Mouse (Mus musculus): ENCODE data around the gene Cgn.
"Not testable (repeated sequence)": the region's sequence is repeated elsewhere in the genome, so short reads cannot be mapped to it uniquely, and the experiment has no call there.

The Cgn gene

DNA sequence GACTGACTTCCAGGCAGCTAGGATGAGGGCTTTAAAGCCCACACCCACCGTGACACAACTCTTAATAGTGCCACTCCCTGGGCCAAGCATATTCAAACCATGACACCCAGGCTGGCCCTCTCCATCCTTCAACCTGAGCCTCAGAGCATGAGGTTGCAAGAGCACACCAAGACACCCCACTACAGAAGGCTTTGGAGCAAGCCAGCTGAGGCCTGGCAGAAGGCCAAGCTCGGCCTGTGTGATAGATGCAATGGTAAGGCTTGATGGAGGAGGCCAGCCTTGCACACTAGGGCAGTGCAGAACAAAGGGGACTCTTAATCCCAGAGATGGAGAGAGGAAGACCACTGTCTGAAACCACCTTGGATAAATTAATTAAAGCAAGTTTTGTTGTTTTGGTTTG lies 3.2 kb upstream of the Cgn start:
- DNase-seq (ENCODE audit: low spot score), result no peak

DNA sequence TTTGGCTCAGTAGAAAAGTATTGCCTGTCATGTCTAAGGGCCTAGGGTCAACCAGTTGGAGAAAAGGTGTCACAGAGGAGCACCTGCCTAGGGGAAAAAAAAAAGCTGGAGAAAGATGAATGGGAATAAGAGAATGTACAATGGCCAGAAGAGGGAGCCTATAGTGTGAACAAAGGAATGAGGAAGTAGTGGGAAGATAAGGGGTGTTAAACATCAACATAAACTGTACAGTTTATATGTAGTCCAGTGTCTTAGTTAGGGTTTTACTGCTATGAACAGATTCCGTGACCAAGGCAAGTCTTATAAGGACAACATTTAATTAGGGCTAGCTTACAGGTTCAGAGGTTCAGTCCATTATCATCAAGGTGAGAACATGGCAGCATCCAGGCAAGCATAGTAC lies 2.8 kb upstream of the Cgn start:
- no peak for DNase-seq (ENCODE audit: low spot score)

DNA sequence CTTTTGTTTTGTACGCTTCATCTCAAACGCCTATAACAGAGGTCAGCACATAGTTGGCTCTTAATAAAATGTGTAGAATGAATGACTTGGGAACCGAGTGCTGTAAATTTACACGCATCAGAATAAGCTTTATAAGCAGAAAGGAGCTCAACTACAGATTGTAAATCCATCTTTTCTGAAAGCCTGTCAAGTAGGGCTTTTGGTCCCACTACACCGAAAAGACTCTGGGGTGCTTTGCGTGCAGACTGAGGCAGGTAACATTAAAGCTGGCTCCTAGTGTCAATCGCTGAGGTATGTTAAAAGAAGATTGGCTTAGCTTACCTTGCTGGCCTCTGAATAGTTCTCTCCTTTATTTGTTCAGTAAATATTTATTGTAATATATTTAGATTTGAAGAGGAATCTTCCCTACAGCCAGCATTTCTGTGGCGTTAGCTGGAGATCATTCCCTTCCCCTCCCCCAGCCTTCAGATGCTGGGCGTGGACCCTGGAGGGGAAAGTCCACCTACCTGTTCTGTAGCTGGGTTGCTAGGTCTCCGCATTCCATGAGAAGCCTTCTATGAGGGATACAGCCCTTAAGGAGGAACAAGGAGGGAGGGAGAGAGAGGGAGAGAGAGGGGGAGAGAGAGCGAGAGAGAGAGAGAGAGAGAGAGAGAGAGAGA lies 959 bp upstream of the Cgn start:
- no peak for DNase-seq (ENCODE audit: low spot score)

DNA sequence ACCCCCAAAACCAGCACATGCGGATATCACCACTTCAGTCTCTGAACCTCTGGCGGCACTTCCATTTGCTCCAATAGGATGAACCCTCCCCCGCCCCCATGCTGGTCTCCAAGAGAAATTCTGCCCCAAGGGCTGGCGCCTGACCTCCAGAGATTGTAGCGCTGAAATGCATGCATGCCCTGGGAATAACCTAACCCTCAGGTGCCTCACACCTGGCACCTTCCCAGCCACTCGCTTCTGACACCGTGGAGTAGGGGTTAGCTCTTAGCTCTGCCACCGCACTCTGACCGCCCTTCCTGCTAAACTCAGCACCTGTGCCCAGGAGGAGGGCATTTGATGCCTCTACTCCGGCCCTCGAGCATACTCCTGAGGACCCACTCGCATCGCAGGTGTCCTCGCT lies 334 bp downstream of the Cgn start:
- no peak for DNase-seq (ENCODE audit: low spot score)

DNA sequence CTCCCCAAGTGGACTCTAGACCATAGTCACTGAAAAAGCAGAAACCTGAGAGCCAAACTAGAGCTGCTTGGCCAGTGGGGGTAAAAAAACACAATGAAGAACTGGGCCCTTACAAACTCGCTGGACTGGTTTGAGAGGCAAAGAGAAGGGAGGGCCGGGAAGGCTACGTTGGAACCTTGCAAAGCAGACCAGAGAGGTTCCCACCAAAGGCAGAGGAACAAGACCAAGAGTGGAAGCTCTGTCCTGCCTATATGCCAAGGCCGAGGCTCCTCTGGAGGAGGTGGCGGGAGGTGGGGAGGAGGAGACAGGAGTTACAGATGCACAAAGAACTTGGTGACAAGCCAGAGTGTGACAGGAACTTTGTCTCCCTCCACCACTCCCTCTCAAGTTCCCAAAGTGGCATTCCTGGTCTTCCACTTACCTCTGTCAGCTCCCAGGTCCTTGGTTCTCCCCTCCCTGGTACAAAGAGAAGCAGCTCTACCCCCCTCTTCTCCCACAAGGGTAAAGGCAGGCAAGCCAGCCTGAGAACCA lies 2.1 kb downstream of the Cgn start:
- peak; percentile 79 for DNase-seq (ENCODE audit: low spot score)

DNA sequence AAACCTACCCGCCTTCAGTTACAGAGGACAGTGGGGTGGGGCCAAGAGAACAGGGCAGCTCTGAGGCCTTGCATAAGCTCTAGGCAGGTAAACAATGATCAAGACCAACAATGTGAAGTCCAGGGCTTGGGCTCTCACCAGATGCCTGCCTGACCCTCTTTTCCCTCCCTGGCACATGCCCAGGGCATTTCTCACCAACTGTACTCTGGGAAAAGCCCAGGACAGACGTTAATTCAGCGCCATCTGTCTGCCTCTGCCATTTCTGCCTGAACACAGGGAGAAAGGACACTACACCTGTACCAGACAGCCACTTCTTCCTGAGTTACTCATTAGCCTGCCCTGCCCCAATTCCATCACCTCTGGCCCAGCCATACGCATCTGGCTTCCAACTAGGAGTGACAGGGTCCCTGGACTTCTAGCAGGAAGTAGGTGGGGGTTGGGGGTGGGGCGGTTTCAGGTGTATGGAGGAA lies 2.8 kb downstream of the Cgn start:
- DNase-seq (ENCODE audit: low spot score), result no peak

DNA sequence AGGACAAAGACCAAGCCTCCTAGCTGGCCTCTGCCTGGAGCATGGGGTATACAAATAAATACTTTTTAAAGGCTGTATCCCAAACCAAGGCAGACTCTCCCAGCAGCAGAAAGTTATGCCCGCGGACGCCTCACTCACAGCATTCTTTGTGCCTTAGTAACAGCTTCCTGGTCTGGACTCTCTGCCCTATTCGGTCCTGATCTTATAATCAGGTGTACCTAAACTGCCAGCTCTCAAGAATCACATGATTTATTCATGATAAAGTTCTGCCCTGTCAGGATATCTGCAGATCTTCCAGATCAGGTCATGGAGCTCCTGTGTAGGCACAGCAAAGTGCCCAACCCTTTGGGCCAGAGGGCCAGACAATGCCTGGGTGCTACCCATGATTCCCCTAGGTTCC lies 3.4 kb downstream of the Cgn start:
- DNase-seq (ENCODE audit: low spot score), result no peak

DNA sequence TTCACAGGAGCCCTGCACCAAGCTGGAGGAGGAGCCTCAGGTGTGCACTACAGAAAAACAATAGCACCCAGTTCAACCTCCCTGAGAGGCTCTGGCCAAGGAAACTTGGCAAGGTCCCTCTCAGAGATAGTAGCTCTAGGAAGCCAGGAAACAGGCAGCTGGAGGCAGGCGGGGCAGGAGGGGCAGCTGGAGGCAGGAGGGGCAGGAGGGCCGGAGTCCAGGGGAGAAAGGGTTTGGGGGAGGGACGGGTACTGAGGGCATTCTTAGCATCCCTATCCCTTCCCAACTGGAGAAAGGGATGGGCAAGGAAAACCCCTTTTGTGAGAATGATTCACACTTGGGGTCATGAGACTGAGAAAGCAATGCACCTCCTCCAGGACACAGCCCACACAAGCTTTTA lies 4.9 kb downstream of the Cgn start:
- peak; percentile 48 for DNase-seq (ENCODE audit: low spot score)

DNA sequence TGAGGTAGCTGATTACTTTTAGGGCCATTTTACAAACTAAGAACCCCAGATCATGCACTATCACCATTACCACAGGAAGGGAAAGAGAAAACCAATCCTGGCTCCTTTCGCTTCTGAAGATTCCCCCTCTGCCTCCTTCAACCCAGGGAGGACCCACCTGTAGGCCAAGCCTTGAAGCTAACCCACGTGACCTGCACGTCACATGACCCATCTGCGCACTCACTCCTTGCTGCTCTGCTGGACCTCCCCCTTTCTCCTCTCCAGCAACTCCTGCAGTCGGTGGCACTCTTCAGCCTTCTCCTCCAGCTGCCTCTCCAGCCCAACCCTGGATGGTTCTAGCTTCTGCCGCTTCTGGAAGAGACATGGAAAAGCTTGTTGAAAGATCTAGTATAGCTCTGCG lies 10.4 kb downstream of the Cgn start:
- no peak for DNase-seq (ENCODE audit: low spot score)

DNA sequence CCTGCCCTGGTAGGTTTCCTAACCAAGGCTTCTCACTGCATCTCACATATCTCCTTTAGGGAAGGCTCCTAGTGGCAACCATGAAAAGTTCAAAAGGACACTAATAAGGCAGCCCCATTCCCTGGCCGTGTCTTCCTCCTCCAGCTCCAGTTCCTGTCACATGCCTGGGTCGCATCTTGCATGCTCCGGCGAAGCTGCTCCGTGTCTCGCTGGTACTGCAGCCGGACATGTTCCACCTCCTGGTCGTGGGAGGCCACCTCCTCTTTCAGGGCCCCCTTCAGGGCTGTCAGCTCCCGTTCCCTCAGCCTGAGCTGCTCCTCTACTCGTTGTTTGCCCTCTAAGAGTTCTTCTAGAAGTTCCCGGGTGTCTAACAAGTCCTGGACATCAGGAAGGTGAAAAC lies 12.3 kb downstream of the Cgn start:
- no peak for DNase-seq (ENCODE audit: low spot score)

DNA sequence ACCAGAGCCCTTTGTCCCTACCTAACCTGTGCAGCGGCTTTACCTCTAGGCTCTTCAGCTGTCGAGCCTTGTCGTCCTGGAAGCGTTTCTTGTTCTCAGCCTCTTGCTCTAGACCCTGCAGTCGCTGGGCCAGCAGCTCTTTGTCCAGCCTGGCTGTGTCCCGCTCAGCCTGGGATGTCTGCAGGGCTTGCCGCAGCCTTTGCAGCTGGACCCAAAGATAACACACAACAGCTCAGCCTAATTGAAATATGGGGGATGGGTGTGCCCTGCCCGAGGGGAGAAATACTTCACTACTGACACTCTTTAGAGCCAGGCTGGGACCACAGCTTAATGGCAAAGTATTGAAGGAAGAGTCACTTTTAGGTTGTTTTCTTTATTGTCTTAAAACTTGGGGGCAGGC lies 20.8 kb downstream of the Cgn start:
- not testable (repeated sequence) for DNase-seq (ENCODE audit: low spot score)

DNA sequence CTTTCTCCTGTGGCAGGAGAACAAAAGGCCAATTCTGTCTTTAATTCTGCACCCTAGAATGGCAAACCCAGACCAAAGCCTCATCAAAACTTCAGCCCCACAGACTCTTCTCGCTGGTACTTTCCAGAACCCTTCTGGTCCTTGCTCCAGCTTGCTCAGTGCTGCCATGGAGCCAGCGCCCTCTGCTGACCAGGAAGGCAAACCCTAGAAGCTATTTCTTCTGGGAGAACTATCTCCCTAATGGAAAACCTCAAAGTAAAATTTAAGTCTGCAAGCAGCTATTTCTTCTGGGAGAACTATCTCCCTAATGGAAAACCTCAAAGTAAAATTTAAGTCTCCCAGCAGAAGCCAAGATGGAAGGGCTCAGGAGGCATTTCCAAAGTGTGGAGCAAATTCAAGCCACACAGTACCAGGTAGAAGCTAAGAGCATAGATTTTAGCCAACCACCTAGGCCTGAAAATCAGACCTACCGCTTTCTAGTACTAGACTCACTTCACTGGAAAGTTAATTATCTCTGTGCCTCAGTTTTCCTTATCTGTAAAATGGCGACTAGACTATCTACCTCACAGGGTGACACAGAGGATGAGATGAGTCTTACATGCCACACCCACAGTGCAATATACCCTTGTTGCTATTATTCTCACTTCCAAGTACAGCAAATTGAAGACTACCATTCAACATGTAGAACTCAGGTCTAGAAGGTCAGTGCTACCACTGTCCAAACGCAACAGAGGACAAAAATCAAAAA lies 21.6 kb downstream of the Cgn start:
- DNase-seq (ENCODE audit: low spot score), result not testable (repeated sequence)

DNA sequence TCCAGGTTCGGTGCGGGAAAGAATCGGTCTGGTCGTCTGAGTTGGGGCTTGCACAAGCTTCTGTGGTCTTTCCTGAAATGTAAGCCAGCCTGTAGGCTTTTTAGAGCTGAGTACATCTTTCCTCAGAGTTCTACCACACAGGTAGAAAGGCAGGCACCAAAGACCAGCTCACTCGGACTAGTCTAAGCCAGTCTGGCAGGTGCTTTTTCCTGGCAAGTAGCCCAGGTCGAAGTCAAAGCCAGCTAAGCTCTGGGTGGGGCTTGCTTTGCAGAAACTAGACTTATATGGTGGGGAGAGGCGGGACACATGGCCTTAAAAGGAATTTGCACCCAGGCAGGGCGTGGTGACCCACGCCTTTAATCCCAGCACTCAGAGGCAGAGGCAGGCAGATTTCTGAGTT lies 27.9 kb downstream of the Cgn start:
- peak; percentile 36 for DNase-seq (ENCODE audit: low spot score)

DNA sequence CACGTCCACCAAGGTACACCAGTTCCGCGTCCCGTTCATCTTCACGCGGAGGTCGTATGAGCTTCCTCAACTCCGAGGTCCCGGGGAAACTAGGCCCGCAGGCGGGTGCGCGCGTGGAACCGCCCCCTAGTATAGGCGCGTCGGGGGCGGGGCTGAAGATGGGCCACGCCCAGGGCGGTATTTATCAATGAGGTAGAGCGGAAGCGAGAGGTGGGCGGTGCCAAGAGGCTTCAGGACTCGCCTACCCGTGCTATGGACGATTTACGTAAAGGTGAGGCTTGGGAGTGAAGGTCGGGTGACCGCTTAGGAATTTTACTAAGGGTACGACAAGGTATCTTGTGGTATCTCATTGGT lies 28.3 kb downstream of the Cgn start:
- DNase-seq (ENCODE audit: low spot score), result peak; percentile 74

DNA sequence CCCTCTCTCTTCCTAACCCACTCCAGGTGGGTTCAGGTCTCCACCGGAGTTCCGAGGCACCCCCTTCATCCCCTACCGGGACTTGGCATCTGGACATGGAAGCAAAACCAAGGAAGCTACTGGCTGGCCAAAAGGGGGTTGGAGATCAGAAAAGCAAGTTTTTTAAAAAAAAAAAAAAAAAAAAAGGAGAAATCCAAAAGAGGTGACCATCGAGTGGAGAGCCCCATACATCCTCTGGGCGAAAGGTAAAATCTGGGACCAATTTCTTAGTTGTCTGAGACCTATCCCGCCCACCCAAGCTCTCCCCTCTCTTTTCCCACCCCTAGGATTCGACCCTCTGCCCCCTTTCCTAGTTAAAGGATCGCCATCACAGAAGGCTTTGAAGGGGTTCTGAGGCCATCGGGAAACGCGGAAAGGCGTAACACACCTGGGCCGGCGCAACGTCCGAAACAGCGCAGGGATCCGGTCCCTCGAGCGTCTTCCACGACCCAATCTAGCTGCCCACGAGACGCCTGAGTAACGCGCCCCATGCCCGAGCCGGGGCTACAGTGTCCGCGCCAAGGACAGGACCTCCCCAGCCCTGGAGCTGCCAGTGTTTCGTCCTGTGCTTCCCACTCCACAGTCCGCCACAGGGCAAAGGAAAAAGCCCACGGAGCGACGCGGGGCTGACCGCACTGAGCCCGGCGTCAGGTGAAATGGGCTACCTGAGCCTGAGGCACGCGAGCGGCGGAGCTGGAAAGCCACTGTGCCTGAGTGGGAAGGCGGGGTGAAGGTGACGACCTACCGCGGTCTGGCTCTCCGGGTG lies 28.8 kb downstream of the Cgn start:
- DNase-seq (ENCODE audit: low spot score), result not testable (repeated sequence)

DNA sequence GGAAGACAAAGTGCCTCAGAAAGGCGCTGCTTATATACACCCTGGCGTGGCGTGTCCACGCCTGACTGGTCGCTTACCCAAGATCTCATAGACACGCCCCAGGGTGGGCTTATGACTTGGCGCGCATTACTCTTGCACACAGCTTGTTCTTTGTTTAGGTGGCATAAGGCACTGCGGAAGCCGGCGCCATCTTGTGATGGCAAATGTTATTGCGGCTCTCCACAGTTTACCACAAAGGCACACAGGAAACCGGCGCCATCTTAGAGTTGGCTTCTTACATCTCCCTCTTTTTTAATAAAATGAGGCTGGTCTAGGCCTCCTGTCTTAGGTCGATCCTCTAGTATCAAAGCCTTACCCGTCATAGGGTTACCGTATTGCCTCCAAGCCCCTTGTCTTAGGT lies 40.6 kb downstream of the Cgn start:
- DNase-seq (ENCODE audit: low spot score), result no peak

DNA sequence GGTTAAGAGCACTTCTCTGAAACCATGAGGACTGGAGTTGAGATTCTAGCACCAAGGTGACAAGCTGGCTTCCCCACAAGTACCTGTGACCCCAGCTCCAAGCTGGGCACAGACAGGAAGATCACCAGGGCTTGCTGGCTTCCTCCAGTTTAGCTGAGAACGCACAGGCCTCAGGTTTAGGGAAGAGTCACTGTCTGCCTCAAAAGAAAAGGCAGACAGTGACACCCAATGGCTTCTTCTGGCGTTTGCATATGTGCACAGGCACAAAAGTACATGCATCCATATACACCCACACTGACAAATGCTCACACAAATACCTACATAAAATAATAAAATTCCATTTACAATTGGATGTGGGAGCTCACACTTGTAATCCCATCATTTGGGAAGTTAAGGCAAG lies 62.7 kb downstream of the Cgn start:
- not testable (repeated sequence) for DNase-seq (ENCODE audit: low spot score)

DNA sequence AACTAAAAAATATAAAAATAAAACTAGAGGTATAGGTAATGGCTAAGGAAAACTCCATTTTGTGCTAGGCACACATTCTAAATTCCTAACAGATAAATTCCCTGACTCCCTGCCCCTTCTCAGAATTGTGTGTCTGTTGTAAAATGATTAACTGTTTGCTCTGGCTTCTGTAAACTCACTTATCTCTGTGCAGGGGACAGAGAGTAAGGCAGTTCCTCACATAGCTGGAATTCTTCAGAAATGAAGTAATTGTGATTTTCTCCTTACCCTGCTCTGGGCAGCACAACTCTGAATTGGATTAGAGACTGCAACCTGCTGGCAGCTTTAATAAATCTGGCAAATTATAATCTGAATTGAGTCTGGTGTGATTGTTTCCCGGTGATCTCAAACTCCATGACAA lies 68.0 kb downstream of the Cgn start:
- not testable (repeated sequence) for DNase-seq (ENCODE audit: low spot score)

DNA sequence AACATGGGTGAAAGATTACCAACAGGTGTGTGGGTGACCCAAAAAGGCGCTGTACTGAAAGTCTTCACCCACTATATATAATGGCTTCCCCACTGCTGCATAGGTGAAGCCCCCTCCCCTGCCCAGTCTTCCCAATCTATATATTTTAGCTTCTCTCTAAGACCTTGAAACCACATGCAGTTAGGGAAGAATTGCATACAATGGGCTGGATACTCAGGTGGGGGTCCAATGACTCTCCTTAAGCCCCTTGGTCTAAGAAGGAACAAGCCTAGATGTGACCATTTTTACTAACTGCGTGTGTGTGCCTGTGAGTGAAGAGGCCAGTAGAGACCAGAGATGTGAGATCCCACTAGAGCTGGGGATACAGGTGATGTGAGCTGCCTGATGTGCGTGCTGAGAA lies 72.9 kb downstream of the Cgn start:
- not testable (repeated sequence) for DNase-seq (ENCODE audit: low spot score)

DNA sequence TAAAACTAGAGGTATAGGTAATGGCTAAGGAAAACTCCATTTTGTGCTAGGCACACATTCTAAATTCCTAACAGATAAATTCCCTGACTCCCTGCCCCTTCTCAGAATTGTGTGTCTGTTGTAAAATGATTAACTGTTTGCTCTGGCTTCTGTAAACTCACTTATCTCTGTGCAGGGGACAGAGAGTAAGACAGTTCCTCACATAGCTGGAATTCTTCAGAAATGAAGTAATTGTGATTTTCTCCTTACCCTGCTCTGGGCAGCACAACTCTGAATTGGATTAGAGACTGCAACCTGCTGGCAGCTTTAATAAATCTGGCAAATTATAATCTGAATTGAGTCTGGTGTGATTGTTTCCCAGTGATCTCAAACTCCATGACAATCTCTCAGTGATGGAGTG lies 75.7 kb downstream of the Cgn start:
- not testable (repeated sequence) for DNase-seq (ENCODE audit: low spot score)
